Mouse (Mus musculus) neural tube, embryonic 14.5 days (tissue): ENCODE results near the gene Clec1b. TPM values are rescaled to one million over a fixed set of nuclear protein-coding genes. Genes with fewer than 3 reads are reported as not detected.

ENCODE experiments used
- ATAC-seq: fragments of 200-750 bp; cut with Nextera tagmentation; 2 replicates; pipeline ENCODE4 v1.8.0; 2017; ENCODE audit warnings: low read depth, mild to moderate bottlenecking, moderate TSS enrichment, moderate library complexity
- H3K27ac ChIP-seq: fragments of 300-500 bp; sonication (generic); 2 replicates; pipeline ENCODE4 v1.5.1; 2014; ENCODE audit warnings: low read depth, mild to moderate bottlenecking, control low read depth, low read length, moderate library complexity, mixed read lengths
- H3K27me3 ChIP-seq: fragments of 300-500 bp; sonication (generic); 2 replicates; pipeline ENCODE4 v1.6.1; 2014; ENCODE audit warnings: low read length; ENCODE audit not compliant: control insufficient read depth, insufficient read depth
- H3K36me3 ChIP-seq: fragments of 300-500 bp; sonication (generic); 2 replicates; pipeline ENCODE4 v1.6.1; 2014; ENCODE audit warnings: low read length, mixed read lengths; ENCODE audit not compliant: control insufficient read depth, insufficient read depth
- H3K4me1 ChIP-seq: fragments of 300-500 bp; sonication (generic); 2 replicates; pipeline ENCODE4 v1.6.1; 2014; ENCODE audit warnings: low read length; ENCODE audit not compliant: control insufficient read depth, insufficient read depth
- H3K4me2 ChIP-seq: fragments of 300-500 bp; sonication (generic); 2 replicates; pipeline ENCODE4 v1.6.1; 2014; ENCODE audit warnings: mild to moderate bottlenecking, low read depth, low read length, control low read depth
- H3K4me3 ChIP-seq: fragments of 300-500 bp; sonication (generic); 2 replicates; pipeline ENCODE4 v1.5.1; 2014; ENCODE audit warnings: low read depth, low read length, control low read depth, mixed read lengths
- H3K9ac ChIP-seq: fragments of 300-500 bp; sonication (generic); replicated peaks from 2 replicates; pipeline ENCODE4 v1.6.1; 2014; ENCODE audit warnings: low read depth, mild to moderate bottlenecking, control low read depth, low read length, mixed read lengths
- H3K9me3 ChIP-seq: fragments of 300-500 bp; sonication (generic); 2 replicates; pipeline ENCODE4 v1.6.1; 2016; ENCODE audit warnings: low read length; ENCODE audit not compliant: control insufficient read depth
- WGBS: fragments of 180-500 bp; shearing (Covaris S2); extraction: QIAGEN DNeasy Blood & Tissue Kit; methylation state at CpG from one replicate; pipeline ENCODE4 v1.1.7; 2014; 5-methylcytosine and 5-hydroxymethylcytosine counted together
- polyA plus RNA-seq: library from polyadenylated mRNA; unstranded; fragments of >200 nt; fragmentation: Nextera tagmentation; extraction: Ambion mirVana; gene quantifications from 2 replicates; pipeline ENCODE4 v1.2.1, GENCODE M21; 2014

Clec1b gene
- 0.54 and 0.88 TPM in 2 replicates for polyA plus RNA-seq

DNA sequence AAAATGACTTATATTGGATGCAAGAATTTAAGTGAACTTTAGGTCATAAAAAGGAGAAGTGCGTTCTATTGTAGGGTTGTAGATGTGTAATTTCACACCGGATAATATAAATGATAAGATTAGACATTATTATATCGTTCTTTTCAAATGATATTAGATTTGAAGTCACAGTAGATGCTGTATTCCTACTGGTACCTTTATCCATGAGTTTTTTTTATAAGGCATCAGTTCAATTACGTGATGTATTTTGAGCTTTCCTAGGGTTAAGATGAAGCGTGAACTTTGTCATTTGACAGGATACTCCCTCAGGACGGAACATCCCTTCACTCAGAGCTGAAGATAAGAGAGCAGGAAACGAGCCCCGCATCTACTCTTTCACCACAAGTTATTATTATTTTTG lies at the start of gene Clec1b:
Gene Clec1b, plus strand, starts transcription at position 301 of the 400 bp plus-strand sequence.
- Histone ChIP-seq H3K9ac (no peak within 1 kb of the TSS), H3K27me3 (no peaks in the 10 kb centered on the region), H3K27ac (no peak within 1 kb of the TSS), H3K36me3 (no peaks in the 10 kb centered on the region), H3K4me2 (no peak within 1 kb of the TSS), H3K4me3 (no peak within 1 kb of the TSS), H3K4me1 (no peaks in the 10 kb centered on the region), H3K9me3 (no peaks in the 10 kb centered on the region)
- no peak for ATAC-seq
- WGBS: 91% methylated on average over 8 of the region's 8 CpGs

GRCm38 (mm10) chr6:129349524-129350352 lies 47.4 kb upstream of the Clec1b start:
- no peak overlapping the region for H3K4me3 ChIP-seq
- WGBS: 65% methylated on average over 4 of the region's 4 CpGs
- H3K4me1 ChIP-seq: no peaks in the 10 kb centered on the region
- no peak for ATAC-seq
- H3K9ac ChIP-seq: no peak overlapping the region
- H3K9me3 ChIP-seq: no peaks in the 10 kb centered on the region
- H3K27me3 ChIP-seq: no peaks in the 10 kb centered on the region
- no peaks in the 10 kb centered on the region for H3K36me3 ChIP-seq
- no peak overlapping the region for H3K4me2 ChIP-seq
- H3K27ac ChIP-seq: no peak overlapping the region

DNA sequence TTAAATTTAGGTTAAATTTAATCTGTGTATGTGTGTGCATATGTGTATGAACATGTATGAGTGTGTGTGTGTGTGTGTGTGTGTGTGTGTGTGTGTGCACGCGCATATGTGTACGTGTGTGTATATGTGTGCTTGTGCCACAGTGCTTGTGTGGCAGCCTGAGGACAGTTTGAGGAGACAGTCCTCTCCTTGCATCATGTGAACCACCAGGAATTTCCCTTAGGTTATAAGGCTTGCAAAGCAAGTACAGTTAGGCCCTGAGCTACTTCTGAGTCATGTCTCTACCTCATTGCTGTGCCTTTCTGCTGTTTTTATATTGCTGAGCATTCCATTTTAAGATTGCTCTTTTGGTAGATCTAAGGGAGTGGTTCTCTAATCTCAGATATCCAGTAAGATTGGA lies 46.0 kb upstream of the Clec1b start:
- no peaks in the 10 kb centered on the region for H3K9me3 ChIP-seq
- no peak overlapping the region for H3K4me2 ChIP-seq
- no peak overlapping the region for H3K4me3 ChIP-seq
- no peak for ATAC-seq
- no peaks in the 10 kb centered on the region for H3K4me1 ChIP-seq
- no peak overlapping the region for H3K9ac ChIP-seq
- 95% methylated on average over 3 of the region's 3 CpGs for WGBS
- no peaks in the 10 kb centered on the region for H3K27me3 ChIP-seq
- no peaks in the 10 kb centered on the region for H3K36me3 ChIP-seq
- H3K27ac ChIP-seq: no peak overlapping the region

GRCm38 (mm10) chr6:129355774-129356173 lies 41.3 kb upstream of the Clec1b start:
- Histone ChIP-seq H3K36me3 (no peaks in the 10 kb centered on the region), H3K9me3 (no peaks in the 10 kb centered on the region), H3K4me1 (no peaks in the 10 kb centered on the region), H3K4me3 (no peak overlapping the region), H3K4me2 (no peak overlapping the region), H3K27ac (no peak overlapping the region), H3K9ac (no peak overlapping the region), H3K27me3 (no peaks in the 10 kb centered on the region)
- WGBS: 98% methylated on average over 2 of the region's 2 CpGs
- no peak for ATAC-seq

DNA sequence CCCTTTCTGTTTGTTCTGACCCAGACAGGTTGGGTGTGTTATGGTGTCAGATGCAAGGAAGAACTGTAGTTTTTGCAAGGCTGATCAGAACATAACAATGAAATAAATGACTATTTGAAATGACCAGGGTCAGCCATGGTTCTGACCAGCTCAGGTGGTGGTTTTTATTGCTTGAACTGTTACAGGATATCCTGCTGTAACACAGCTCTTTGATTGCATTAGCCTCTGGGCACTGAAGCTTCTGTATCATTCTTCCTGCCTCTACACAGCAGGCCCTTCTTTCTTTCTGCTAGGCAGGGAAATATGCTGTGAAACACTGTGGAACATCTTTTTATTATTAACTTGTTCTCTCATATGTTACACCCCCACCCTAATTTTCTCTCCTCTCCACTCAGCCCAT lies 40.7 kb upstream of the Clec1b start:
- no peak for ATAC-seq
- Histone ChIP-seq H3K9me3 (no peaks in the 10 kb centered on the region), H3K9ac (no peak overlapping the region), H3K27me3 (no peaks in the 10 kb centered on the region), H3K27ac (no peak overlapping the region), H3K4me3 (no peak overlapping the region), H3K4me1 (no peaks in the 10 kb centered on the region), H3K36me3 (no peaks in the 10 kb centered on the region), H3K4me2 (no peak overlapping the region)

DNA sequence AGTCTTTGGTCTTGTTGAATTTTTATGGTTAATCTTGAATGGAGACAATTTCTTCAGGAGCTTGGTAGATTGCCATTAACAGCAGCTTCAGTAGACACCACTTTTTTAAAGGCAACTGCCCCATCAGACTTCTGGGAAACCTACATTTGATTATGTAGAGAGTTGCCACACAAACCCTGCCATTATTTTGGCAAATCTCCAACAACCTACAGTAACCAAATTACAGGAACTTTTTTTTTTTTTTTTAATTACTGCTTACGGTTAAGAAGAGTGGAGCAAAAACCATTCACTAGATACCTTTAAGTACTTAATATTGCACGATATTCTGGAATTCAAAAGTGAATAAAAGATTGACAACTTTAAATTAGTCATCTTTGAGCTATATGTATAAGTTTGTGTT lies 37.6 kb upstream of the Clec1b start:
- no peak overlapping the region for H3K4me2 ChIP-seq
- H3K27me3 ChIP-seq: no peaks in the 10 kb centered on the region
- no peaks in the 10 kb centered on the region for H3K36me3 ChIP-seq
- H3K9me3 ChIP-seq: no peaks in the 10 kb centered on the region
- 96% methylated on average over 2 of the region's 2 CpGs for WGBS
- no peak for ATAC-seq
- H3K4me1 ChIP-seq: no peaks in the 10 kb centered on the region
- H3K27ac ChIP-seq: no peak overlapping the region
- no peak overlapping the region for H3K9ac ChIP-seq
- H3K4me3 ChIP-seq: no peak overlapping the region

DNA sequence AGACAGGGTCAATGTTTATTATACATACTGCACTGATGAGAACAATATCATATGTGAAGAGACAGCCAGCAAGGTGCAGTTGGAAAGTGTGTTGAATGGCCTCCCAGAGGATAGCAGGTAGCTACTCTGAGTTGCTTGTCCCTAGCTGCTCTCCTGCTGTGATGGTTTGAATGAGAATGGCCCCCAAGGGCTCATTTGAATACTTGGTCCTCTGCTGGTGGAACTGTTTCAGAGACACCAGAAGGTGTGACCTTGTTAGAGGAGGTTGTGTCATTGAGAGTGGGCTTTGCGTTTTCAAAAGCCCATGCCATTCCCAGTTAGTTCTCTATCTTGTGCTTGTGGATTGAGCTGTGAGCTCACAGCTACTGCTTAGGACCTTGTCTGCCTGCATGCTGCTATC lies 33.2 kb upstream of the Clec1b start:
- no peaks in the 10 kb centered on the region for H3K4me1 ChIP-seq
- WGBS: 23% methylated on average over 1 of the region's 1 CpGs
- H3K4me3 ChIP-seq: no peak overlapping the region
- no peaks in the 10 kb centered on the region for H3K27me3 ChIP-seq
- H3K9me3 ChIP-seq: no peaks in the 10 kb centered on the region
- no peak overlapping the region for H3K4me2 ChIP-seq
- ATAC-seq: no peak
- no peak overlapping the region for H3K27ac ChIP-seq
- H3K9ac ChIP-seq: no peak overlapping the region
- no peaks in the 10 kb centered on the region for H3K36me3 ChIP-seq

GRCm38 (mm10) chr6:129365959-129366359 lies 31.1 kb upstream of the Clec1b start:
- H3K36me3 ChIP-seq: no peaks in the 10 kb centered on the region
- 24% methylated on average over 6 of the region's 6 CpGs for WGBS
- H3K27me3 ChIP-seq: no peaks in the 10 kb centered on the region
- H3K4me2 ChIP-seq: no peak overlapping the region
- H3K4me1 ChIP-seq: no peaks in the 10 kb centered on the region
- peak; percentile 75 for ATAC-seq
- H3K4me3 ChIP-seq: no peak overlapping the region
- no peak overlapping the region for H3K9ac ChIP-seq
- H3K9me3 ChIP-seq: no peaks in the 10 kb centered on the region
- no peak overlapping the region for H3K27ac ChIP-seq

GRCm38 (mm10) chr6:129369374-129370132 lies 27.5 kb upstream of the Clec1b start:
- Histone ChIP-seq H3K36me3 (no peaks in the 10 kb centered on the region), H3K4me2 (no peak overlapping the region), H3K4me3 (no peak overlapping the region), H3K4me1 (no peaks in the 10 kb centered on the region), H3K9ac (no peak overlapping the region), H3K9me3 (no peaks in the 10 kb centered on the region), H3K27ac (no peak overlapping the region), H3K27me3 (no peaks in the 10 kb centered on the region)
- 71% methylated on average over 7 of the region's 7 CpGs for WGBS
- ATAC-seq: no peak
